Mouse (Mus musculus): ENCODE measurements at regions not wholly inside any gene's neighbourhood (a gene's known extent, or its start where the extent isn't known, plus 50 kb on each side); places are given as distances from the start of the nearest gene placed in this dataset.
A peak's percentile ranks its signal among the peaks of the same experiment; 100 is the strongest.

- Histone ChIP-seq H3K36me3 (ENCODE audit: insufficient read depth, low read length) (no peaks in the 10 kb centered on the region), H3K27ac (no peak overlapping the region), H3K9ac (ENCODE audit: low read depth, low read length) (no peak overlapping the region), H3K27me3 (ENCODE audit: insufficient read depth, low read length) (no peaks in the 10 kb centered on the region), H3K4me2 (ENCODE audit: low read length) (no peak overlapping the region), H3K4me1 (replicated peaks; ENCODE audit: insufficient read depth, low read length) (no peaks in the 10 kb centered on the region), H3K9me3 (replicated peaks; ENCODE audit: low read length) (no peaks in the 10 kb centered on the region), H3K4me3 (replicated peaks; ENCODE audit: low read depth, low read length) (no peak overlapping the region)
- no peak for TF ChIP-seq CTCF (IDR thresholded peaks at IDR 0.05; ENCODE audit: low read depth)
- peak; percentile 27 for DNase-seq (ENCODE audit: low spot score)
- WGBS: 71% methylated on average over 5 of the region's 5 CpGs
- no peak for ATAC-seq (replicated peaks; ENCODE audit: low FRiP score, low read depth)
Observed at GRCm38 (mm10) chr15:36415552-36416249, 591.9 kb downstream of the Zfp706 start.

GRCm38 (mm10) chr15:36412016-36412415 is 595.6 kb downstream of the Zfp706 start:
- TF ChIP-seq CTCF (IDR thresholded peaks at IDR 0.05; ENCODE audit: low read depth): no peak
- ATAC-seq (replicated peaks; ENCODE audit: low FRiP score, low read depth) (no peak), DNase-seq (ENCODE audit: low spot score) (peak; percentile 33)
- Histone ChIP-seq H3K27ac (no peak overlapping the region), H3K36me3 (ENCODE audit: insufficient read depth, low read length) (no peaks in the 10 kb centered on the region), H3K9me3 (replicated peaks; ENCODE audit: low read length) (no peaks in the 10 kb centered on the region), H3K4me2 (ENCODE audit: low read length) (no peak overlapping the region), H3K9ac (ENCODE audit: low read depth, low read length) (no peak overlapping the region), H3K4me3 (replicated peaks; ENCODE audit: low read depth, low read length) (no peak overlapping the region), H3K4me1 (replicated peaks; ENCODE audit: insufficient read depth, low read length) (no peaks in the 10 kb centered on the region), H3K27me3 (ENCODE audit: insufficient read depth, low read length) (no peaks in the 10 kb centered on the region)
- 50% methylated on average over 3 of the region's 3 CpGs for WGBS

- Histone ChIP-seq H3K27me3 (ENCODE audit: insufficient read depth, low read length) (no peaks in the 10 kb centered on the region), H3K27ac (no peak overlapping the region), H3K9ac (ENCODE audit: low read depth, low read length) (no peak overlapping the region), H3K9me3 (replicated peaks; ENCODE audit: low read length) (no peaks in the 10 kb centered on the region), H3K4me3 (replicated peaks; ENCODE audit: low read depth, low read length) (no peak overlapping the region), H3K4me1 (replicated peaks; ENCODE audit: insufficient read depth, low read length) (no peaks in the 10 kb centered on the region; the same call in 1 of the 2 replicates), H3K36me3 (ENCODE audit: insufficient read depth, low read length) (no peaks in the 10 kb centered on the region), H3K4me2 (ENCODE audit: low read length) (no peak overlapping the region)
- WGBS: 75% methylated on average over 3 of the region's 3 CpGs
- DNase-seq (ENCODE audit: low spot score) (no peak), ATAC-seq (replicated peaks; ENCODE audit: low FRiP score, low read depth) (no peak)
- TF ChIP-seq CTCF (IDR thresholded peaks at IDR 0.05; ENCODE audit: low read depth): no peak
Observed at GRCm38 (mm10) chr15:36405446-36405845, 602.1 kb downstream of the Zfp706 start.

GRCm38 (mm10) chr15:36403336-36404119 is 604.0 kb downstream of the Zfp706 start:
- H3K4me1 ChIP-seq (replicated peaks; ENCODE audit: insufficient read depth, low read length): peaks cover 7% of the 10 kb centered on the region; the same call in 1 of the 2 replicates
- peak; percentile 63 for DNase-seq (ENCODE audit: low spot score)
- H3K36me3 ChIP-seq (ENCODE audit: insufficient read depth, low read length): no peaks in the 10 kb centered on the region
- no peak for TF ChIP-seq CTCF (IDR thresholded peaks at IDR 0.05; ENCODE audit: low read depth)
- no peaks in the 10 kb centered on the region for H3K27me3 ChIP-seq (ENCODE audit: insufficient read depth, low read length)
- H3K9me3 ChIP-seq (replicated peaks; ENCODE audit: low read length): no peaks in the 10 kb centered on the region
- H3K4me2 ChIP-seq (ENCODE audit: low read length): no peak overlapping the region
- H3K27ac ChIP-seq: no peak overlapping the region
- no peak overlapping the region for H3K9ac ChIP-seq (ENCODE audit: low read depth, low read length)
- ATAC-seq (replicated peaks; ENCODE audit: low FRiP score, low read depth): no peak
- WGBS: 47% methylated on average over 6 of the region's 6 CpGs
- H3K4me3 ChIP-seq (replicated peaks; ENCODE audit: low read depth, low read length): no peak overlapping the region

- no peak for DNase-seq (ENCODE audit: low spot score)
Observed at GRCm38 (mm10) chr15:36402051-36402450, 605.5 kb downstream of the Zfp706 start.

GRCm38 (mm10) chr15:36400311-36400840 is 607.2 kb downstream of the Zfp706 start:
- no peak for DNase-seq (ENCODE audit: low spot score)
- H3K4me1 ChIP-seq (replicated peaks; ENCODE audit: insufficient read depth, low read length): peaks cover 7% of the 10 kb centered on the region; the same call in 1 of the 2 replicates
- WGBS: 75% methylated on average over 9 of the region's 9 CpGs
- no peaks in the 10 kb centered on the region for H3K36me3 ChIP-seq (ENCODE audit: insufficient read depth, low read length)
- H3K27me3 ChIP-seq (ENCODE audit: insufficient read depth, low read length): no peaks in the 10 kb centered on the region
- H3K4me2 ChIP-seq (ENCODE audit: low read length): no peak overlapping the region
- H3K4me3 ChIP-seq (replicated peaks; ENCODE audit: low read depth, low read length): no peak overlapping the region
- 0 out of 2 replicates have a peak overlapping the region, but pooled peaks have one; percentile 13 for H3K27ac ChIP-seq
- TF ChIP-seq CTCF (IDR thresholded peaks at IDR 0.05; ENCODE audit: low read depth): no peak
- no peaks in the 10 kb centered on the region for H3K9me3 ChIP-seq (replicated peaks; ENCODE audit: low read length)
- ATAC-seq (replicated peaks; ENCODE audit: low FRiP score, low read depth): no peak
- no peak overlapping the region for H3K9ac ChIP-seq (ENCODE audit: low read depth, low read length)

More at GRCm38 (mm10) chr15:36402051-36402450, 605.5 kb downstream of the Zfp706 start:
- Histone ChIP-seq H3K27ac (no peak overlapping the region), H3K9ac (ENCODE audit: low read depth, low read length) (no peak overlapping the region), H3K36me3 (ENCODE audit: insufficient read depth, low read length) (no peaks in the 10 kb centered on the region), H3K9me3 (replicated peaks; ENCODE audit: low read length) (no peaks in the 10 kb centered on the region), H3K4me1 (replicated peaks; ENCODE audit: insufficient read depth, low read length) (peaks cover 7% of the 10 kb centered on the region; the same call in 1 of the 2 replicates), H3K4me2 (ENCODE audit: low read length) (no peak overlapping the region), H3K4me3 (replicated peaks; ENCODE audit: low read depth, low read length) (no peak overlapping the region), H3K27me3 (ENCODE audit: insufficient read depth, low read length) (no peaks in the 10 kb centered on the region)
- no peak for ATAC-seq (replicated peaks; ENCODE audit: low FRiP score, low read depth)
- 97% methylated on average over 1 of the region's 1 CpGs for WGBS
- no peak for TF ChIP-seq CTCF (IDR thresholded peaks at IDR 0.05; ENCODE audit: low read depth)

All from kidney, postnatal 0 days (tissue).